25 mouse cellular contexts compared by ENCODE assay signal in genomic region chr1:84409514-84409913, GRCm38 (mm10). TPM values are rescaled to one million over a fixed set of nuclear protein-coding genes. Genes with fewer than 3 reads are reported as not detected.
DNase-seq lines count a peak whose midpoint lies in the region; ATAC-seq and TF ChIP-seq lines count a peak whose summit lies in the region.
"Had no signal": no experiment of that assay in that cellular context is flagged by ENCODE, and none has a peak within 500 bp of the region (broad histone marks: within the 10 kb centered on the region; RNA-seq: fewer than 3 reads in every experiment).

No protein-coding gene starts in this region.

- WGBS in forebrain, embryonic 10.5 days, result 83% methylated on average over 2 of the region's 2 CpGs
- WGBS in forebrain, embryonic 14.5 days, result 85% methylated on average over 2 of the region's 2 CpGs
- 77% methylated on average over 2 of the region's 2 CpGs for WGBS in kidney, postnatal 0 days
- 85% methylated on average over 2 of the region's 2 CpGs for WGBS in midbrain, embryonic 16.5 days

- H3K9ac ChIP-seq in forebrain, embryonic 14.5 days (ENCODE audit: low read length), result no peak overlapping the region
- H3K9ac ChIP-seq in kidney, postnatal 0 days (ENCODE audit: low read depth, low read length), result no peak overlapping the region
- no peak overlapping the region for H3K9ac ChIP-seq in midbrain, embryonic 16.5 days (ENCODE audit: low read depth, low read length)
- H3K9ac ChIP-seq: forebrain, embryonic 13.5 days; heart, embryonic 15.5 days; hindbrain, embryonic 12.5 days; kidney, embryonic 15.5 days; liver, embryonic 15.5 days; lung, embryonic 15.5 days; midbrain, embryonic 15.5 days; neural tube, embryonic 13.5 days had no signal

- no peaks in the 10 kb centered on the region for H3K9me3 ChIP-seq in forebrain, embryonic 10.5 days
- H3K9me3 ChIP-seq in forebrain, embryonic 14.5 days (replicated peaks; ENCODE audit: control insufficient read depth, low read length), result no peaks in the 10 kb centered on the region
- no peaks in the 10 kb centered on the region for H3K9me3 ChIP-seq in kidney, postnatal 0 days (replicated peaks; ENCODE audit: low read length)
- no peaks in the 10 kb centered on the region; the same call in 1 of the 2 replicates for H3K9me3 ChIP-seq in midbrain, embryonic 16.5 days (replicated peaks; ENCODE audit: control insufficient read depth, low read length, poor library complexity, severe bottlenecking)
- H3K9me3 ChIP-seq: forebrain, embryonic 13.5 days; heart, embryonic 15.5 days; hindbrain, embryonic 12.5 days; kidney, embryonic 15.5 days; liver, embryonic 15.5 days; lung, embryonic 15.5 days; midbrain, embryonic 15.5 days; neural tube, embryonic 13.5 days had no signal

- H3K4me2 ChIP-seq in forebrain, embryonic 14.5 days (ENCODE audit: low read length), result no peak overlapping the region
- no peak overlapping the region for H3K4me2 ChIP-seq in kidney, postnatal 0 days (ENCODE audit: low read length)
- H3K4me2 ChIP-seq in midbrain, embryonic 16.5 days (ENCODE audit: low read length), result no peak overlapping the region
- H3K4me2 ChIP-seq: forebrain, embryonic 13.5 days; heart, embryonic 15.5 days; hindbrain, embryonic 12.5 days; kidney, embryonic 15.5 days; liver, embryonic 15.5 days; lung, embryonic 15.5 days; midbrain, embryonic 15.5 days; neural tube, embryonic 13.5 days had no signal

- H3K4me3 ChIP-seq in forebrain, embryonic 10.5 days, result no peak overlapping the region
- no peak overlapping the region for H3K4me3 ChIP-seq in forebrain, embryonic 14.5 days (ENCODE audit: low read depth, low read length)
- no peak overlapping the region for H3K4me3 ChIP-seq in kidney, postnatal 0 days (replicated peaks; ENCODE audit: low read depth, low read length)
- H3K4me3 ChIP-seq in midbrain, embryonic 16.5 days (ENCODE audit: low read depth, low read length), result no peak overlapping the region
- H3K4me3 ChIP-seq: forebrain, embryonic 13.5 days; heart, embryonic 15.5 days; hindbrain, embryonic 12.5 days; kidney, embryonic 15.5 days; left cerebral cortex, adult 2 months; liver, embryonic 15.5 days; lung, embryonic 15.5 days; midbrain, embryonic 15.5 days; myocyte; neural tube, embryonic 13.5 days had no signal

- DNase-seq in forebrain, embryonic 10.5 days (ENCODE audit: extremely low spot score, low spot score), result peak; percentile 3
- no peak for DNase-seq in forebrain, embryonic 14.5 days (ENCODE audit: low spot score)
- peak; percentile 21 for DNase-seq in kidney, postnatal 0 days (ENCODE audit: low spot score)
- DNase-seq in kidney, postnatal 25 days, result no peak
- peak; percentile 29 for DNase-seq in gastrocnemius, postnatal 14 days
- DNase-seq in heart, postnatal 4 days, result peak; percentile 11
- no peak for DNase-seq in thymus, postnatal 10 days (ENCODE audit: low spot score in 2 of 2)
- DNase-seq: adrenal gland, postnatal 36 days; cerebellum, adult 11 months; cerebellum, adult 9-11 months; kidney, adult 11 months; retina, postnatal 1 day; thymus, postnatal 36 days had no signal

- no peaks in the 10 kb centered on the region for H3K36me3 ChIP-seq in forebrain, embryonic 10.5 days (replicated peaks)
- H3K36me3 ChIP-seq in forebrain, embryonic 14.5 days (ENCODE audit: control insufficient read depth, insufficient read depth, low read length), result no peaks in the 10 kb centered on the region
- H3K36me3 ChIP-seq in kidney, postnatal 0 days (ENCODE audit: insufficient read depth, low read length), result no peaks in the 10 kb centered on the region
- H3K36me3 ChIP-seq in midbrain, embryonic 16.5 days (ENCODE audit: control insufficient read depth, insufficient read depth, low read length), result peaks cover 11% of the 10 kb centered on the region; the same call in 1 of the 2 replicates
- H3K36me3 ChIP-seq: heart, embryonic 15.5 days; hindbrain, embryonic 12.5 days; kidney, embryonic 15.5 days; liver, embryonic 15.5 days; lung, embryonic 15.5 days; midbrain, embryonic 15.5 days had no signal

- intact Hi-C loops in gastrocnemius, postnatal 14 days (cut with DNase I; ENCODE audit: low total_unique reads), result no loop called here

- ATAC-seq in forebrain, embryonic 14.5 days, result no peak
- no peak for ATAC-seq in kidney, postnatal 0 days (replicated peaks; ENCODE audit: low FRiP score, low read depth)
- no peak for ATAC-seq in midbrain, embryonic 16.5 days
- ATAC-seq: forebrain, embryonic 13.5 days; midbrain, embryonic 15.5 days had no signal

- H3K4me1 ChIP-seq in forebrain, embryonic 10.5 days, result peaks cover 6% of the 10 kb centered on the region
- no peaks in the 10 kb centered on the region for H3K4me1 ChIP-seq in forebrain, embryonic 14.5 days (ENCODE audit: control insufficient read depth, insufficient read depth, low read length)
- H3K4me1 ChIP-seq in kidney, postnatal 0 days (replicated peaks; ENCODE audit: insufficient read depth, low read length), result no peaks in the 10 kb centered on the region
- H3K4me1 ChIP-seq in midbrain, embryonic 16.5 days (ENCODE audit: control insufficient read depth, insufficient read depth, low read length), result no peaks in the 10 kb centered on the region
- H3K4me1 ChIP-seq: forebrain, embryonic 13.5 days; kidney, embryonic 15.5 days; liver, embryonic 15.5 days; midbrain, embryonic 15.5 days; neural tube, embryonic 13.5 days had no signal

- no peak overlapping the region for H3K27ac ChIP-seq in forebrain, embryonic 10.5 days
- H3K27ac ChIP-seq in forebrain, embryonic 14.5 days (ENCODE audit: low read depth, low read length), result no peak overlapping the region
- H3K27ac ChIP-seq in kidney, postnatal 0 days, result no peak overlapping the region
- no peak overlapping the region for H3K27ac ChIP-seq in midbrain, embryonic 16.5 days (ENCODE audit: low read length)
- H3K27ac ChIP-seq: forebrain, embryonic 13.5 days; heart, embryonic 15.5 days; hindbrain, embryonic 12.5 days; kidney, embryonic 15.5 days; left cerebral cortex, adult 2 months; liver, embryonic 15.5 days; lung, embryonic 15.5 days; macrophage; midbrain, embryonic 15.5 days; neural tube, embryonic 13.5 days had no signal

- TF ChIP-seq CTCF in kidney, postnatal 0 days (IDR thresholded peaks at IDR 0.05; ENCODE audit: low read depth), result no peak

- no peaks in the 10 kb centered on the region for H3K27me3 ChIP-seq in forebrain, embryonic 10.5 days (ENCODE audit: poor library complexity, severe bottlenecking)
- H3K27me3 ChIP-seq in forebrain, embryonic 14.5 days (replicated peaks; ENCODE audit: control insufficient read depth, insufficient read depth, low read length), result no peaks in the 10 kb centered on the region
- no peaks in the 10 kb centered on the region for H3K27me3 ChIP-seq in kidney, postnatal 0 days (ENCODE audit: insufficient read depth, low read length)
- no peaks in the 10 kb centered on the region for H3K27me3 ChIP-seq in midbrain, embryonic 16.5 days (ENCODE audit: control insufficient read depth, insufficient read depth, low read depth, low read length)
- H3K27me3 ChIP-seq: forebrain, embryonic 13.5 days; heart, embryonic 15.5 days; hindbrain, embryonic 12.5 days; kidney, embryonic 15.5 days; liver, embryonic 15.5 days; lung, embryonic 15.5 days; midbrain, embryonic 15.5 days; neural tube, embryonic 13.5 days had no signal

RNA-seq across cellular contexts. Expression of gene Pid1, which starts 45.5 kb away (rescaled TPM):
- 13.2 and 16.3 TPM in 2 replicates for polyA plus RNA-seq in forebrain, embryonic 10.5 days (2016; fragmentation: Nextera tagmentation; extraction: Ambion mirVana)
- 42.2 and 54.3 TPM in 2 replicates for polyA plus RNA-seq in forebrain, embryonic 14.5 days (2014; fragmentation: Nextera tagmentation; extraction: Ambion mirVana)
- polyA plus RNA-seq in kidney, postnatal 0 days (2015; fragmentation: Nextera tagmentation; extraction: Ambion mirVana), result 21.2 and 22.9 TPM in 2 replicates
- 10 to 100 TPM; 17.6 TPM for total RNA-seq in gastrocnemius, postnatal 14 days (2021)
- total RNA-seq in heart, postnatal 4 days (2021), result 10 to 100 TPM; 12.0 to 13.0 TPM
- polyA plus RNA-seq in midbrain, embryonic 16.5 days (2015; fragmentation: Nextera tagmentation; extraction: Ambion mirVana), result 80.8 and 82.7 TPM in 2 replicates

Comparison
In these comparisons a context has a peak if more than half of its experiments do, and no peak if none do; other contexts are left out.
1. DNase-seq: peak in forebrain, embryonic 10.5 days (single experiment), kidney, postnatal 0 days (single experiment), gastrocnemius, postnatal 14 days (single experiment) and heart, postnatal 4 days (single experiment); none in forebrain, embryonic 14.5 days (single experiment), kidney, postnatal 25 days (0 of 2) and thymus, postnatal 10 days (0 of 2).